Mouse (Mus musculus) erythroblast, embryonic 14.5 days (primary cell): ENCODE data around the gene Itsn1.

Source experiments
- GATA1 ChIP-seq: IDR thresholded peaks from 2 replicates; pipeline ENCODE4 v1.6.1; 2012; ENCODE audit warnings: low read length, inconsistent platforms, mixed read lengths
- TAL1 ChIP-seq: IDR thresholded peaks from 3 replicates; pipeline ENCODE4 v1.6.1; 2012; ENCODE audit warnings: low read length, inconsistent platforms, mixed read lengths

DNA sequence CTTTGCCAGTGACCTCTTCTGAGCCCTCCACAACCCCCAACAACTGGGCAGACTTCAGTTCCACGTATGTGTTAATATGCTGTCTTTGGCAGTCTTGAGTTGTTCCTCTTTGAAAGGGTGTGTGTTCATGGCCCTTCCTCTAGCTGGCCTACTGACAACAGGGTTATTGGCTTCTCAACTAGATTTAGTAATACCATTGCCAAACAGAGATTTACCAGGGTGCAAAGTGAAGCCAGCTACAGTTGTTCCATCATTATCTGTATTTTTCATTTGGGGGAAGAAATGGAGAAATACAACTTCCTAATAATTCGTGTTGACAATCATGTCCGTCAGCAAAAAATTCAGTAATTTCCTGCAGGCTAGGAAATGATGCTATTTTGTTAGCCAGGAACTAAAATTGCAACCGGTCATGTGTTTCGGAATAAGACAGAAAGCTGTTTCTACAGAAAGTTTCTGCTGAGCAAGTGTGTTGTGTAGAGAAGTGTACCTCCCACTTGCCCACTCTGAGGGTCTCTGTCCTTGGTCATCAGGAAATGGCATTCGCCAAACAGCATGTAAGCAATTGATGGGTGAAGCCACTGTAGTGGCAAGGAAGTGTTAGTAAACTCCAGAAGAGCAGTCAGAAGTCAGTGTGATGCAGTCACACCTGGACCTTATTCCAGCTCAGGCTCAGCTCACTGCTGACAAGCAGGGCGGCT, 120.0 kb downstream of the Itsn1 start:
- TF ChIP-seq GATA1 (no peak), TAL1 (no peak)
